In the genomic region with DNA sequence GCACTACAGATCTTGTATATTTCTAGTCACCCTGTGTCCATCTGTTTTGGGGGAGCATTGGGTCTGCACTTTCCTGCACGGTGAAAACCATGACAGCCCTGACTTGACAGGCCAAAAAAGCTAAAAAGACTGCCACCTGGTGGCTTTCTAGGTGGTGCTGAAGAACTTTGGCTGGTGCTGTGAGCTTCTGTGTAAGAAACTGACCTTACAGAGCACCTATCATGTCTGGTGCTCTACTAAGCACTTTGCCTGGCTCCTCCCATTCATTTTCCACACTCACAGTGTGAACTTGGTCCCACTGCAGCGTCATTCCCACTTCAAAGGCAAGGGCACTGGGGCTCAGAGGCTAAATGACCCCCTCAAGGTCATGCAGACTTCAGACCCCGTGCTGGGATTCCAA, we compare ENCODE assay signal across 13 mouse cellular contexts. TPM values are rescaled to one million over a fixed set of nuclear protein-coding genes. Genes with fewer than 3 reads are reported as not detected.
DNase-seq lines count a peak whose midpoint lies in the region; ATAC-seq and TF ChIP-seq lines count a peak whose summit lies in the region.
"Had no signal": no experiment of that assay in that cellular context is flagged by ENCODE, and none has a peak within 500 bp of the region (broad histone marks: within the 10 kb centered on the region; RNA-seq: fewer than 3 reads in every experiment).

No protein-coding gene starts in this region.

- no peak for ATAC-seq in forebrain, postnatal 0 days

- no peak overlapping the region for H3K4me2 ChIP-seq in forebrain, postnatal 0 days (ENCODE audit: low read depth)
- H3K4me2 ChIP-seq: lung, embryonic 15.5 days had no signal

- H3K9ac ChIP-seq in forebrain, postnatal 0 days = no peak overlapping the region
- H3K9ac ChIP-seq: lung, embryonic 15.5 days had no signal

- no peaks in the 10 kb centered on the region; the same call in 1 of the 2 replicates for H3K4me1 ChIP-seq in forebrain, postnatal 0 days (ENCODE audit: insufficient read depth)
- peaks cover 25% of the 10 kb centered on the region for H3K4me1 ChIP-seq in forebrain, embryonic 10.5 days
- peaks cover 22% of the 10 kb centered on the region for H3K4me1 ChIP-seq in E14TG2a.4 (replicated peaks; ENCODE audit: low read depth, low read length)
- H3K4me1 ChIP-seq: lung, embryonic 15.5 days had no signal

- intact Hi-C loops in left cerebral cortex, adult 2 months (cut with DNase I) = loop anchor here (5.0 kb wide), 1 partner anchor 233 kb away; no protein-coding TSS in a partner anchor
- intact Hi-C loops in left cerebral cortex, postnatal 4 days (cut with DNase I) = no loop called here

- DNase-seq in forebrain, postnatal 0 days = peak; percentile 58
- DNase-seq in forebrain, embryonic 10.5 days (ENCODE audit: extremely low spot score, low spot score) = no peak
- no peak for DNase-seq in left cerebral cortex, adult 2 months (ENCODE audit: extremely low spot score in 1 of 2, low spot score in 2 of 2)
- DNase-seq in left cerebral cortex, postnatal 4 days = no peak
- peak; percentile 56 for DNase-seq in embryo, embryonic 10.5 days (ENCODE audit: low spot score)
- DNase-seq in spleen, postnatal 4 days (ENCODE audit: low spot score in 2 of 2) = no peak
- DNase-seq in lung, postnatal 4 days = no peak
- DNase-seq: cerebellum, adult 11 months; gastrocnemius, postnatal 14 days; heart, postnatal 4 days had no signal

- TF ChIP-seq CTCF in forebrain, postnatal 0 days (IDR thresholded peaks at IDR 0.05; ENCODE audit: low read depth) = peak; percentile 64
- TF ChIP-seq CTCF in left cerebral cortex, adult 2 months (IDR thresholded peaks at IDR 0.05) = peak; percentile 62
- TF ChIP-seq CTCF in E14TG2a.4 (conservative IDR thresholded peaks at IDR 0.05; ENCODE audit: low read length) = peak; percentile 43

- H3K4me3 ChIP-seq in forebrain, postnatal 0 days (ENCODE audit: low read depth, low read length) = no peak overlapping the region
- no peak overlapping the region for H3K4me3 ChIP-seq in forebrain, embryonic 10.5 days
- H3K4me3 ChIP-seq in left cerebral cortex, adult 2 months = no peak overlapping the region
- H3K4me3 ChIP-seq in E14TG2a.4 (replicated peaks; ENCODE audit: low read length) = no peak overlapping the region
- H3K4me3 ChIP-seq: lung, embryonic 15.5 days; myocyte had no signal

- no peaks in the 10 kb centered on the region for H3K27me3 ChIP-seq in forebrain, postnatal 0 days (ENCODE audit: insufficient read depth, low read length)
- peaks cover 9% of the 10 kb centered on the region for H3K27me3 ChIP-seq in forebrain, embryonic 10.5 days (ENCODE audit: poor library complexity, severe bottlenecking)
- H3K27me3 ChIP-seq in E14TG2a.4 (ENCODE audit: insufficient read depth, low read length) = peaks cover 25% of the 10 kb centered on the region

- no peaks in the 10 kb centered on the region for H3K9me3 ChIP-seq in forebrain, postnatal 0 days (ENCODE audit: low read length)
- no peaks in the 10 kb centered on the region for H3K9me3 ChIP-seq in forebrain, embryonic 10.5 days
- no peaks in the 10 kb centered on the region for H3K9me3 ChIP-seq in E14TG2a.4 (ENCODE audit: low read length)
- H3K9me3 ChIP-seq: lung, embryonic 15.5 days had no signal

- H3K36me3 ChIP-seq in forebrain, postnatal 0 days (ENCODE audit: insufficient read depth) = no peaks in the 10 kb centered on the region
- H3K36me3 ChIP-seq in forebrain, embryonic 10.5 days (replicated peaks) = no peaks in the 10 kb centered on the region
- no peaks in the 10 kb centered on the region for H3K36me3 ChIP-seq in E14TG2a.4 (ENCODE audit: insufficient read depth, low read length)
- H3K36me3 ChIP-seq: lung, embryonic 15.5 days had no signal

- WGBS in forebrain, postnatal 0 days = 44% methylated on average over 3 of the region's 3 CpGs
- WGBS in forebrain, embryonic 10.5 days = 41% methylated on average over 3 of the region's 3 CpGs

- no peak overlapping the region for H3K27ac ChIP-seq in forebrain, postnatal 0 days (ENCODE audit: low read depth, low read length)
- H3K27ac ChIP-seq in forebrain, embryonic 10.5 days = no peak overlapping the region
- H3K27ac ChIP-seq in left cerebral cortex, adult 2 months = no peak overlapping the region
- H3K27ac ChIP-seq: lung, embryonic 15.5 days had no signal

RNA-seq across cellular contexts. Expression of a gene that starts 8.5 kb away (rescaled TPM):
- total RNA-seq in forebrain, postnatal 0 days (2014; rRNA removed) = 14.6 and 16.6 TPM in 2 replicates
- polyA plus RNA-seq in forebrain, postnatal 0 days (2015; fragmentation: Nextera tagmentation; extraction: Ambion mirVana) = 38.1 and 49.9 TPM in 2 replicates
- polyA plus RNA-seq in forebrain, embryonic 10.5 days (2016; fragmentation: Nextera tagmentation; extraction: Ambion mirVana) = 8.6 and 9.5 TPM in 2 replicates
- total RNA-seq in left cerebral cortex, adult 2 months (2021) = 10 to 100 TPM; 62.9 to 72.8 TPM
- 10 to 100 TPM; 40.9 to 53.3 TPM for total RNA-seq in left cerebral cortex, postnatal 4 days (2021)
- polyA plus RNA-seq: myocyte had no signal

Comparison
In these comparisons a context has a peak if more than half of its experiments do, and no peak if none do; other contexts are left out.
1. DNase-seq: peak in forebrain, postnatal 0 days (single experiment) and embryo, embryonic 10.5 days (single experiment); none in forebrain, embryonic 10.5 days (single experiment), left cerebral cortex, adult 2 months (0 of 2), left cerebral cortex, postnatal 4 days (single experiment), spleen, postnatal 4 days (0 of 2) and lung, postnatal 4 days (0 of 2).
2. Peak in every context shown above with its lines, with median percentiles within 50 percentile points of each other: CTCF ChIP-seq.